Mouse (Mus musculus) A20 (cell line): ENCODE results near the gene Prkch.

Experiments used
- DNase-seq: peaks from one replicate; pipeline ENCODE4 v3.0.0-alpha.2; 2011; ENCODE audit warnings: low read depth, low spot score

Gene Prkch

DNA sequence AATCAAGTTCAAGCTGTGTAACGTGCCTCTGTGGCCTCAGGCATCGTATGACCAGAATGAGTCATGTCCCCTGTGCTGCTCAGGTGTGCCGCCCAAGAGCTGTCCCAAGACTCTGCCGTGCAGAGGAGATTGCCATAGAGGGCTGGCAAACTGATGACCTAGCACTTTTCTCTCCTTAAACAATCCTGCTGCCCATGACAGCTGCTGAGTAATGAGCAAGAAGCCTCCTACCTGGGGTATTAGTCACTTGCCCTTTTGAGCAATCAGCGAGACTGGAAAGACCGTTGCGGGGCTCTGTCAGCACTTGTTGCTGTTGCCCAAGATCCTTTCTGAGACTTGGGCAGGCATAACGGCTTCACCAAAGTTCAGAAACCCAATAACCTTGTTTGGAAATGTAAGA, 171.1 kb downstream of the Prkch start:
- no peak for DNase-seq

- no peak for DNase-seq
Measured at GRCm38 (mm10) chr12:73756527-73756926, 171.9 kb downstream of the Prkch start.

DNA sequence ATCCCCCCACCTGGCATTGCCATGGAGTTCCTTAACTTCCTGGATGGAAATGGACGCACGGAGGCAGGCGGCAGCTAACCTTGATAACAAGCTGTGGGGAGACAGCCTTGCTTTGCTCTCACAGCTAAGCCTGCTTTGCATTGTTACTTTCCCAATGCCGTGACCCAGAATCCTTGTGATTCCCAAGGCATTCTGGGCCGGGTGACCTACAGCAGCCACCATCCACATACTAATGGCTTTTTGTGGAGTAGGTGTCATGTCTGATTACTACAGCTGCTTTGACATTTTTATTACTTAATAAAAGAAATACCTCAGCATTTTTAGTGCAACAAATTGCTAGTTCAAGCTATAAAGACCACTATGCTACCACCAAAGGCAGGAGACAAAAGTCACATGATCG, 177.4 kb downstream of the Prkch start:
- DNase-seq: no peak

GRCm38 (mm10) chr12:73762762-73763161, 178.2 kb downstream of the Prkch start:
- no peak for DNase-seq

GRCm38 (mm10) chr12:73764649-73765525, 180.3 kb downstream of the Prkch start:
- DNase-seq: no peak

- DNase-seq: no peak
Measured at GRCm38 (mm10) chr12:73766152-73766551, 181.6 kb downstream of the Prkch start.

GRCm38 (mm10) chr12:73768788-73769187, 184.2 kb downstream of the Prkch start:
- no peak for DNase-seq

DNA sequence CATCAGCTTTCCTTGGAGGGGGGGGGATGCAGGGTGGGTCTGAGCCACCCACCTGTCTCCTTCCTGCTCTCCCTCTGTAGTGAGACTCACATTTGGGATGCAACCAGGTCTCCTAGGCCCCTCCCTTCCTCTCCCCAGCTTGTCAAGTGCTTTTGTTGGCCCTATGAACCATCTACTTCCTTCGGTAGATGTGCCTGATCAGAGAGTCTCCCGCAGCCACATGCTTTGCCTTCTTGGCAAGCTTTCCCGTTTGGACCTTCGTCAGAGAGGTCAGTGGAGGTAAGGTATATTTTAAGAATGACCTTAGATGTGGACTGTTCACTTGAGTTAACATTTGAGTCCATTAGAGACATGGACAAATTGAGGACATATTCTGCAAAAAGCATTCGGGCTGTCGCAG, 184.9 kb downstream of the Prkch start:
- no peak for DNase-seq

GRCm38 (mm10) chr12:73770771-73771170, 186.2 kb downstream of the Prkch start:
- no peak for DNase-seq

DNA sequence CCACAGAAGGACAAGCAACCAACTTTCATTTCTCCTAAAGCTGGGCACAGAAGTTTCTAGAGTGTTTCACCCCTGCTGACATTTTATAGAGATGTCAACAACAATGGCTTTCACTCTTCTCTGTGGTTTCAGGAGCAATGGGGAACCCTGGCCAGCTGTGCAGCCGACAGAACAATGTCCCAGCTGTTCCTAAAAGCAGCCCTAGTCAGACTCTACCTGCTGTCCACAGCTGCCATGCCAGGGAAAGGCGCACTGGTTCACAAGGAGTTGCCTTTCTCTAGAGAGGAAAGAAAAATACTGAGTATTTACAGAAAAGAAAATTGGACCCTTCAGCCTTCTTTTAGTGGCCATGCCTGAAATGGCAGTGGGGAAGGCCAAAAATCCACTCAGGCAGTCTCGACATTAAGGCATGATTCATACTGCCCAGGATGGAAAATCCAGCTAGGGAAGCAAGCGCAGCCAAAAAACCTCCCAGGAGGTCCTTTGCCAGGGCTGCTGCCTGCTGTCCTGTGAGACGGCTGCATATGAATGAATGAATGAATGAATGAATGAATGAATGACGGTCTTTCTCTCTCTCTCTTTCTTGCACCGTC, 190.3 kb downstream of the Prkch start:
- DNase-seq: no peak

- no peak for DNase-seq
Measured at GRCm38 (mm10) chr12:73776401-73776945, 191.9 kb downstream of the Prkch start.

- DNase-seq: no peak
Measured at GRCm38 (mm10) chr12:73777673-73778072, 193.1 kb downstream of the Prkch start.

DNA sequence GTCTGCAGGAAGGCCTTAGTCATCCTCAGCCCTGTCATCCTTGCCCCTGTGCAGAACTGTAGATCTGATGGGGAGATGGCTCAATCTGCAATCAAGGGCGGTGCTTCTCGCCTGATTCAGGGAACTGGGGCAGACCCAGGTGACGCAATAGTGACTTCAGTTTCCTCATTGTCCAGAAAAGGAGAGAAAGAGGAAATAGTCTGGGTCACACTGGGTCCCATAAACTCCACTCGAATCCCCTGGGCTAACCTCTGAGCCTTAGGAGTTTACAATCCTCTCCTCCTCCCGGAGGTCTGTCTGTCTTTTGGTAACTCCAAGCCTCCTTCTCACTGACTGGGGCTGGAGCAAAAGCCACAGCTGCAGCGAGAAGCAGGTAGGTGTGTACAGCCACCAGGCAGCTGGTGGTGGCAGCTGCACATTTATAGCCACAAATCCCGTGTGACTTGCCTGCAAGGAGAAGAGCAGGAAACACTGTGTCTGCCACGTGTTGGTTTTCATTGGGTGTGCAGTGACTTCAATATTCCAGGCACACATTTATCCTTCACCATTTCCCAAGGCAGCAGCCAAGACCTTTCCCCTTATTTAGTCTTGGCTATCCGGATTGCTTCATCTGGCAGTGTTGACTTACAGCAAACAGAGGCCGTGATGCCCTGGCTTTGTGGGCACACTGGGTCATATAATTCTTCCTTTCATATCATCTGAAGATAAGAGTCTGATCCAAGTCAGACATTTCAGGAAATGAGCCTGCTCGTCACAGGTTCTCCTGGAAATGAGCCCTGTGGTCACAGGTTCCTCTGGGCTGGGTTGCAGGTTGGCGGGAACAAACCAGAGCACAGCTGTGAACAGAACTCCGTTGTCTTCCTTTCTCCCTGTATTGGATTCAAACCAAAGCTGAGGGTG, 195.0 kb downstream of the Prkch start:
- DNase-seq: peak; percentile 83

DNA sequence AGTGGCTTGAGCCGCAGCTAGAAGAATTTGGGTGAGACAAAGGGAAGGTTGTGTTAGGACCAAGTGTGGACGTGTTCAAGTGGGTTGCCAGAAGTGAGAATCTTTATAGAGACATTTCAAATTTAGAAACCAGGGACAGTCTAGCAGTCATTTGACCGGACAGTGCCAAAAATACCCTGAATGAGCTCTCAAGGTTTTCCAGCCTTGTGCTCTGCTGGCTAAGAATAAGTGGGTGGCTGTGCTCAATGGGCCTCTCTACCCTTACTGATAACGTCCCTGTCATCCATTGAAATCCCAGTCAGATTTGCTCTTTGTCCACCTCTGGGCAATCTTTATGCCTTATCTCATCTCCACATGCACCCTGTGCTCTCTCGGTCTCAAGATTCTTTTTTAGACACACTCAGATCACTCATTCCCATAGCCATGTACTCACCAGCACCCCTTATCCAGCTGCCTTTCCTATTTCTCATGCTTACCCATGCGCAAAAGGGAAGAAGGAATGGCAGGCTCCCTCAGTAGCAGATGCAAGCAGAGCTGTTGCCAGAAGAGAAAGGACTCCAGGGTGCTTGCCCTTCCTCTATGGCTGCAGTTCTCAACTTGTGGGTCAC, 196.9 kb downstream of the Prkch start:
- no peak for DNase-seq

DNA sequence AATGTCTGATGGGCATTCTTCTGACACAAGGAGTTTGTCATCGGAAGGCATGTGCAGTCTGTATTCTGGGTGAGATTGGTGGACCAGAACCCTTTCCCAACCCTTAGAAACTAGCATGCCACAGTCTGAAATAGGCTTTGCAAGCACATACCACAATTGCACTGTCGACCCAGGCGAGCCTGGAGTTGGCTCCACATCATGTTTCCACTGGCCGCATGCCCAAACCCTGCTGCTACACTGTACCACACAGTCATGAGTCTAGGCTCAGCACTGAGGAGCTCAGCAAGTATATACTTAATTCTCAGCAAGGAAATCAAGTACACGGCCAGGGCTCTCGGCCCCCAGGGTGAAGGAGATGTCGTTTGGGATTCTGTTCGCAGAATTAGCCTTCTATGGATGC, 202.3 kb downstream of the Prkch start:
- DNase-seq: no peak

DNA sequence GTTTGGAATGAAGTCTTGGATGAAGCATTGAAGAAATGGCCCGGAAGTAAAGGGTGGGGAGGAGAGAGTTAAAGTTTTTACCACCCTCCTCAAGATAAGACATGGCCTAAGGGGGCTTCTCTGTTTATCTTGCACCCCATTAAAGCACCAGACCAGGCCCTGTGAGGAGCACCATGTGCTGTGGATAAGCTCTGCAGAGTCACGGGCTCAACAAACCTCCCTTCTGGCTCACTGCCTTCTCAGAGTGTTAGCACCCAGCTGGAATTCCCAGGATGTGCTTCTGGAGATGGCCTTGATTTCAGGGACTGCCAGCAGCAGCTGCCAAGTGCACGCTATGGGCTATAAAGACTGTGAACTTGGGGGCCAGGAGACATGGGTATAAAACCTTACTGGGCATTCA, 204.3 kb downstream of the Prkch start:
- DNase-seq: no peak

- DNase-seq: no peak
Measured at GRCm38 (mm10) chr12:73790571-73791108, 206.0 kb downstream of the Prkch start.

DNA sequence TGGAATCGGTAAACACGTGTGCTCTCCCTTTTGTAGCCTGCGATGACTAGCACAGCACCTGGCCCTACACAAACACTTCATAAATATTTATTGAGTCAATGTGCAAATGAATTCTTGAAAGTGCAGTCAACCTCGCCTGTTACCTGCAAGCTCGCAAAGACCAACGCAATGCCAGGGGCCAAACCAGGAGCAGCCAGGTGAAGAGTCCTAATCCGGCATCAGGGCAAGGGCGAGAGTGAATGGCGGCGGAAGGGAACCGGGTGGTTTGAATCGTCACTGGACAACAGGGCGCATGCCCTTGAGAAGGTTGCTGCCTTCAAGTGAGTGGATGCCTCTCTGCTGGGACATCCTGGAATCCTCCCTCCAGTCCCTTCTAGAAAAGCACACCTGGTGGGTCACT, 208.6 kb downstream of the Prkch start:
- no peak for DNase-seq

DNA sequence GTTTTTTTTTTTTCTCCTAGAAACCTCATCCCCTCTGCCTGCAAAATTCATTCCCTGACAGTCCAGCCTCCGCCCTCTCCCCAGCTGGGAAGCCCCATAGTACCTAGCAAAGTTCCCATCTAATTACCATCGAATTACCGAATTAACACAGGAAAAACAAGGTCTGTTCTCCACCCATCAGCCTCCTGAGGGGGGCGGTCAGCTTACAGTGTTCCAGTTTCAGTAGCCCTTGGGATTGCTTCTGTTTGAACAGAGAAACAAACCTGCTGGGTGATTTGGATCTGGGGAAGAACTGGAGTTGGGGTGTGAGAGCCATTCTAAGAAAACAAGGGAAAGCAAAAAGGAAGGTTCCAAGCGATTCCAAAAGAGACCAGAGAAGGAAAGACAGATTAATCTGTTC, 209.1 kb downstream of the Prkch start:
- DNase-seq: no peak

- DNase-seq: peak; percentile 87
Measured at GRCm38 (mm10) chr12:73794151-73794883, 209.7 kb downstream of the Prkch start.

DNA sequence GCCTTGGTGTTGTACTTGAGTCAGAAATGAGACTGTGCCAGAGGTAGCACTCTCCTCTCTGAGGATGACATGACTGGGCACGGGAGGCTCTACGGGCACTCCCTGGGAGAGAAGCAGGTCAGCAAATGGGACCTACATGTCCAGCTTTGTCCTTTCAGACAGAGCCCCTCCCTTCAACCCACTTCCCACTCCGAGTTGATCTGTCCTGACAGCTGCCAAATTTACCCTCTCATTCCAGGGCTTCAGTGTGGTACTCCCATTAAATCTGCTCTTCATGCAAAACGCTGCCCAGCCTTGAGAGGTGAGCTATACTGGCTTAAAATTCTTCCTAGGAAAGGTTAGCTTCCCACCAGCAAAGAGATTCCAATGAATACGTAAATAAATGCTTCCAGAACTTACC, 215.1 kb downstream of the Prkch start:
- DNase-seq: no peak
